Mouse (Mus musculus) lung, embryonic 15.5 days (tissue): Measurements from ENCODE around the gene Tbc1d24. TPM values are rescaled to one million over a fixed set of nuclear protein-coding genes. Genes with fewer than 3 reads are reported as not detected.
A peak's percentile ranks its signal among the peaks of the same experiment; 100 is the strongest.

Source experiments
- ATAC-seq: fragments of 200-750 bp; cut with Nextera tagmentation; 2 replicates; pipeline ENCODE4 v1.8.0; 2017; ENCODE audit warnings: moderate number of reproducible peaks, borderline replicate concordance; ENCODE audit not compliant: low FRiP score, low TSS enrichment; ENCODE audit errors: extremely low read depth
- H3K27ac ChIP-seq: fragments of 300-500 bp; sonication (generic); 2 replicates; pipeline ENCODE4 v1.5.1; 2015; ENCODE audit warnings: moderate library complexity, mild to moderate bottlenecking, inconsistent platforms
- H3K27me3 ChIP-seq: fragments of 300-500 bp; sonication (generic); 2 replicates; pipeline ENCODE4 v1.6.1; 2015; ENCODE audit warnings: inconsistent platforms
- H3K36me3 ChIP-seq: fragments of 300-500 bp; sonication (generic); 2 replicates; pipeline ENCODE4 v1.6.1; 2015; ENCODE audit warnings: inconsistent platforms
- H3K4me1 ChIP-seq: fragments of 300-500 bp; sonication (generic); 2 replicates; pipeline ENCODE4 v1.6.1; 2015; ENCODE audit warnings: inconsistent platforms
- H3K4me2 ChIP-seq: fragments of 300-500 bp; sonication (generic); 2 replicates; pipeline ENCODE4 v1.6.1; 2015; ENCODE audit warnings: inconsistent platforms, mild to moderate bottlenecking, moderate library complexity
- H3K4me3 ChIP-seq: fragments of 300-500 bp; sonication (generic); 2 replicates; pipeline ENCODE4 v1.5.1; 2015; ENCODE audit warnings: mild to moderate bottlenecking, inconsistent platforms
- H3K9ac ChIP-seq: fragments of 300-500 bp; sonication (generic); 2 replicates; pipeline ENCODE4 v1.6.1; 2015; ENCODE audit warnings: inconsistent platforms
- H3K9me3 ChIP-seq: fragments of 300-500 bp; sonication (generic); 2 replicates; pipeline ENCODE4 v1.6.1; 2016; ENCODE audit warnings: inconsistent platforms
- WGBS: fragments of 180-500 bp; shearing (Covaris S2); methylation state at CpG from one replicate; pipeline ENCODE4 v1.1.7; 2015; 5-methylcytosine and 5-hydroxymethylcytosine counted together
- polyA plus RNA-seq: library from polyadenylated mRNA; unstranded; fragments of >200 nt; fragmentation: Nextera tagmentation; extraction: Ambion mirVana; gene quantifications from 2 replicates; pipeline ENCODE4 v1.2.1, GENCODE M21; 2015

Tbc1d24 gene
- polyA plus RNA-seq, 1 experiment from 2014 or later: 4.7 TPM

DNA sequence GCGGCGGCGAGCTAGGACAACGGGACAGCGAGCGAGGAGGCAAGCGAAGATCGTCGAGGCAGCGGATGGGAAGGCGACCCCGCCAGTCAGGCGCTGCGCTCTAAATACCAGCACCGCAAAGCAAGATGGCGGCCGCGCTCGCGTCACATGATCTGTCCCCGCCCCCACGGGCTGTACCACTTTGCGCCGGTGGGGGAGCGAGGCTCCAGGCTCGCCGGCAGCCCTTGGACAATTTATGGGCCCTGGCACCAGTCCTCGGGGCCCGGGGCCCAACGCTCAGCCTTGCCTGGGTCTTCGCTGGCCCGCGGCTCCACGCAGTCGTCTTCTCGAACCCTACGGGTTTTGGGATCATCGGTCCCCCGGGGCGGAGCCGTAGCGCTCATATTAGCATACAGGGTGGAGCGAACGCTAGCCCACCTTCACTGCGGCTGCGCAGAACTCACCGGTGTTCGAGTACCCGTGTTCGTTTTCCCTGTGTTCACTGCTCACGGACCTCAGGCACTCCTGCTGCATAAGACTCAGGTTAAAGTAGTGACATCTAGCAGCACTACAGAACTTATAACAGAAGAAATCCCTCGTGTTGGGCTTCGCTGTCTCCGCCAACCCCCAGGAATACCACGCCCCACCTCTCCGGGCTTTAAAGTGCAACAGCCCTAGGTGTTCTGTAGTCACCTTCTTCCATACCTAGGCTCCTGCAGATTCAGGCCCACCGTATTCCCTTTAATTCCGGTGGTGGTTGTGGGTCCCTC lies 35.9 kb downstream of the Tbc1d24 start, which contains the start of gene Atp6v0c:
Gene Atp6v0c, minus strand, starts transcription at position 386 of the 749 bp plus-strand sequence.
- H3K4me1 ChIP-seq: peaks cover 27% of the 10 kb centered on the region
- H3K27me3 ChIP-seq: no peaks in the 10 kb centered on the region
- under 1% methylated on average over 58 of the region's 58 CpGs for WGBS
- H3K27ac ChIP-seq: peak within 1 kb of the TSS; percentile 97
- H3K36me3 ChIP-seq: peaks cover 20% of the 10 kb centered on the region
- peak within 1 kb of the TSS; percentile 92 for H3K4me3 ChIP-seq
- no peaks in the 10 kb centered on the region for H3K9me3 ChIP-seq
- H3K9ac ChIP-seq: peak within 1 kb of the TSS; percentile 82
- H3K4me2 ChIP-seq: peak within 1 kb of the TSS; percentile 85
- ATAC-seq: peak; percentile 93

DNA sequence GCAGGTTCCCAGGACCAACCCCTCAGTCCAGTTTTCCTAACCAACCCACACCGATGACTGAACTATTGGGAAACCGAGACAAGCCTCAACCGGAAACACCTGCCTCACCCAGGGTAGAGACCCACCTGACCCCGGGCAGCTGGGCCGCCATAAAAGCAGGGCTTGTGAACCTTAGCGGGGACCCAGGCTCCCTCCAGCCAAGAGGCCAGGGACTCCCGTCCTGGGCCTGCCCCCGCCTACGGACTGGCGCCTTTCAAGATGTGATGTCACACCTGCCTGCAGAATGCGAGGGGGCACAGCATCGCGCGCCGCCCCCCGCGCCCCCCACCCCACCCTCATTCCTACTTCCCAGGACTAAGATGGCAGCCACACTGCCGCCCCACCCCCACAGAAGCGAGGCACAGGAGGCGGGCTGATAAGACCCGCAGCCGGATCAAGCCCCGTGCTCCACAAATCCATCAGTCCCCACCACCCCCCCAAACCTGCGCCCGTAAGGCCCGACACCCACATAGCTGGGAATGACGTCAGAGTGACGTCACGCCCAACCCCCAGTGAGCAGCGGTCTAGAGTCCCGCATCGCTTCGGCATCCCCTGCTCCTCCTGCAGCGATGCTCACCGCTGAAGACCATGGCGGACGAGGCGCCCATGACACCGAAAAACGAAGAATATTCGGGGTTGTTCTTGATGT lies 36.6 kb downstream of the Tbc1d24 start:
- Histone ChIP-seq H3K4me1 (peaks cover 27% of the 10 kb centered on the region), H3K9me3 (no peaks in the 10 kb centered on the region), H3K4me3 (peak overlapping the region; percentile 92), H3K9ac (peak overlapping the region; percentile 82), H3K27me3 (no peaks in the 10 kb centered on the region), H3K4me2 (peak overlapping the region; percentile 85), H3K36me3 (peaks cover 20% of the 10 kb centered on the region), H3K27ac (peak overlapping the region; percentile 97)
- peak; percentile 60 for ATAC-seq
- under 1% methylated on average over 41 of the region's 41 CpGs for WGBS

DNA sequence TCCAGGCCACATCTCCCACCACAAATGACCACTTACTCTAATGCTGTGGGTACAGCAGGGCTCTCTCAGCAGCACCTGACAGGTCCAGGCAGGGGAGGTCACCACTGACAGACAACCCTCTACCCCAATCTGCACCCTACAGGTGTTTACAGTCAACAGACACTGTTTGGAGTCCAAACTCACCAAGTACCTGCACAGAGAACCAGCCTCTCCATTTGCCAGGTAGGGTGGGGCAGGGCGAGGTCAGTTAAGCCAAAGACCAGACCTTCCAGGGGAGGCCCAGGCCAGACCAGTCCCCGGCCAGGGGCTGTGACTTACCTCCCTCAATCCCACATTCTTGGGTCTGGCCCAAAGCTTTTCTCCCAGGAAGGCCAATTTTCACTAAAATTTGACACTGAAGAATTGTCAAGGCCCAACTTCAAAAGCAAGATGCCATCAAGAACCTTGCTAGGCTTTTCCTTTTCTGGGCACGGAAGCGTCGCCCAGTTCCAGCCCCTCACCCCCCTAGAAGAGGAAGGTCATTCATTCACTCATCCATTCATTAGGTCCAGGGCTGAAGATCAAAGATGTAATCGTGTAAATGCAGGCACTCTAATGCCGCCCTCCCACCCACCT lies 37.4 kb downstream of the Tbc1d24 start:
- Histone ChIP-seq H3K4me3 (peak overlapping the region; percentile 92), H3K4me1 (peaks cover 29% of the 10 kb centered on the region), H3K9me3 (no peaks in the 10 kb centered on the region), H3K27me3 (no peaks in the 10 kb centered on the region), H3K27ac (peak overlapping the region; percentile 97; the same call in 1 of the 2 replicates), H3K36me3 (peaks cover 20% of the 10 kb centered on the region), H3K9ac (peak overlapping the region; percentile 82), H3K4me2 (peak overlapping the region; percentile 85)
- no peak for ATAC-seq
- WGBS: 54% methylated on average over 7 of the region's 7 CpGs

DNA sequence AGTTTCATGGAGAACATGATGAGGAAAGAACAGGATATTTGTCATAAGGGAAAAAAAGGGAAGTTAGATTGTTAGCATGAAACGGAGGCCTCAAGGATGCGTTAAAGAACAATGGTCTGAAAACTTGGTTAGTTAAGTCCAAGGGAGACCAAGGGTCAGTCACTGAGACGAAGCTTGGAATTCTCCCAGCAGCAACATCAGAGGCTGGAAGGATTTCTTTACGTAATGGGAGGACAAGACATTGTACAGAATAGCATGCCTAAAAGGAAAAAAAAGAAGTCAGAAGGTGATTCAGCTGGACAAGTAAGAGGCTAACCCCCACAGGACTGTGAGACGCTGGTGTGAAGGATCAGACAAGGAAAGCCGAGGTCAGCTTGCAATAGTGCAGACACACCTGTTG lies 38.2 kb downstream of the Tbc1d24 start:
- Histone ChIP-seq H3K36me3 (peaks cover 20% of the 10 kb centered on the region), H3K27me3 (no peaks in the 10 kb centered on the region), H3K9ac (0 out of 2 replicates have a peak overlapping the region, but pooled peaks have one; percentile 10), H3K4me2 (peak overlapping the region; percentile 85; the same call in 1 of the 2 replicates), H3K27ac (no peak overlapping the region), H3K9me3 (no peaks in the 10 kb centered on the region), H3K4me1 (peaks cover 36% of the 10 kb centered on the region), H3K4me3 (0 out of 2 replicates have a peak overlapping the region, but pooled peaks have one; percentile 92)
- WGBS: 79% methylated on average over 6 of the region's 6 CpGs
- ATAC-seq: no peak

DNA sequence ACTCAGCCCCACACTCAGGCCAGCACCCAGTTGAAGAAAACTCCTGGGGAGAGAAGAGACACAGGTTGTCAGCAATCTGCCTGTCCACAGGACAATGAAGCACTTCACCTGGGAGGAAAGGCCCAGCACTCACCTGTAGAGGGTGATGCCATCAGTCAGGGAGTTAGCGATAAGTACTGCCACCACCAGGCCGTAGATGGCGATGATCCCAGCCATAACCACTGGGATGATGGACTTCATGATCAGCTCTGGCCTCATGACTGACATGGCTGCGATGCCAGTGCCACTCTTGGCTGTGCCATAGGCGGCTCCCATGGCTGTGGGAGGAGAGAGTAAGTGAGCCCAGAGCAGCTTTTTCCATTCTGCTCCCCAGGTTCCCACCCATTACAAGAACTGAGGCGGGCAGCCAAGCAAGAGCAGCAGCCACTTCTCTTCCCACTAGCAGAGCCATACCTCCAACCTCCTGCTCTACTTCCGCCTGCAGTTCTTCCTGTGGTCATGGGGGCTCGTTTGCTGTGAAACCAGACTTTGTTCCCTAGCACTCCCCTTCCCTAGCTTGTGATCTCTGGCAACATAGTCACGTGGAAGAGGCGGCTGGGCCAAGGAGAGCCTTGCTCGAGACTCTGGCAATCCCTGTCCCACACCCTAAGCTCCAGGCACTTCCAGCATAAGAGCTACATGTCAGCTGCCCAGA lies 40.6 kb downstream of the Tbc1d24 start:
- H3K9me3 ChIP-seq: no peaks in the 10 kb centered on the region
- H3K4me2 ChIP-seq: no peak overlapping the region
- H3K27me3 ChIP-seq: no peaks in the 10 kb centered on the region
- 79% methylated on average over 11 of the region's 11 CpGs for WGBS
- no peak overlapping the region for H3K27ac ChIP-seq
- peaks cover 29% of the 10 kb centered on the region for H3K4me1 ChIP-seq
- H3K9ac ChIP-seq: no peak overlapping the region
- ATAC-seq: no peak
- H3K36me3 ChIP-seq: peaks cover 20% of the 10 kb centered on the region
- no peak overlapping the region for H3K4me3 ChIP-seq

DNA sequence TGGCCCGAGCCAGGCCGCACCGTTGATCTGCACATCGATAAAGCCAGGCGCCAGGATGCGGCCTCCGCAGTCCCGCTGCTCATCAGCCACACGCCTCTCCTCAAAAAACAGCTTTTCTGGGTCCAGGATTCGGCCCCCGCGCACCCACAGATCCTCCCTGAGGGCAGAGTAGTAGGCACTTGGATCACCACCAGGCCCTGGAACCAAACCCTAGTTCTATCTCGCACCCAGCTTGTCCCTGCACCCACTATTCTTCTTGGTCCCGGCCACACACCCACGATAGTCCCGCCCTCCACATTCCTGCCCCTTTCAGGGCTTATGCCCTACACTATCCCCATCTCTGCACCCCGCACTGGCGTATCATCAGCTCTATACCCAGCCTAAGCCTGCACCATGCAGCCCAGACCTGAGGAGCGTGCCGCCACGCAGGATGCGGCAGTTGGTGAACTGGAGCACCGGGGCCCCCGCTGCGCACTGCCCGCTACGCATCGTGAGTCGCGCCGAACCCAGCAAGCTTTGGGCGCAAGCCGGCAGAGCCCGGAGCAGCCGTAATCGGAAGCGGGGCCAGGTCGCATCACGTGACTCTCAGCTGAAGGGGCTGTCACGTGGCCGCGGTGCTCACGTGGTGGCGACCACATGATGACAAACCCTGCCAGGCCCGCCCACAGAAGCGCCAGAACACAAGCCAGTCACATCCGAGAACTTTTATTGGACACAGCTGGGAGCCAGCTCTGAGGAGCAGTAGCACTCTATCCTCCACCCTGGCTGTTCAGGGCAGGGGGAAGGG lies 42.0 kb downstream of the Tbc1d24 start, which contains the start of gene Amdhd2:
Gene Amdhd2, minus strand, starts transcription at position 591 of the 787 bp plus-strand sequence.
- peak; percentile 89 for ATAC-seq
- Histone ChIP-seq H3K9ac (peak within 1 kb of the TSS; percentile 77), H3K9me3 (no peaks in the 10 kb centered on the region), H3K4me1 (peaks cover 28% of the 10 kb centered on the region), H3K36me3 (peaks cover 20% of the 10 kb centered on the region), H3K27me3 (no peaks in the 10 kb centered on the region), H3K4me3 (peak within 1 kb of the TSS; percentile 65), H3K27ac (peak within 1 kb of the TSS; percentile 70), H3K4me2 (peak within 1 kb of the TSS; percentile 95)
- under 1% methylated on average over 47 of the region's 47 CpGs for WGBS

DNA sequence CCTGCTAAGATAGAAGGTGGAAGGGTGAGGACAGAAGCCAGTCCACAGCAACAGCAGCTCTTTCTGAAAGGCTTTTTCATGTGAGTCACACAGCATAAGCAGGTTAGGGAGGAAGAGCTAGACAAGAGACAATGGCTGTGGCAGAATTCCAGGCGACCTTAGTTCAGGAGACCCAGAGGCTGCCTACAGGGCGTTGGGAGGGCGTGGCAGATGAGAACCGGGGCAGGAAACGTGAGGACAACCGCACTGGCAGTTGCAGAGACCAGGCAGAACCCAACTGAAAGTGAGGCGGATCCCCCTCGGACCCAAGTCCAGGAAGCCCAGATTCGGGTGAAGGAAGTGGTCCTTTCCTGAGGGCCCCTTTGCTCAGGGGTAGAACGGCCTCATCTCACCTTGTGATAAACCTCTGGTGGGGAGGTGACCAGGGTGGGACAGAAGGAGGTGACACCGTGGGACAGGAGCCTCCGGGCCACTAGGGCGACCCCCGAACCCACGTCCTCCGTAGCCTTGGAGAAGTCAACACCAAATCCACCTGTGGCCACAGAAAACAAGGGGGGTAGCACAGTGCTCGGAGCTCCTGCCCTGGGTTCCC lies 42.7 kb downstream of the Tbc1d24 start:
- Histone ChIP-seq H3K27me3 (no peaks in the 10 kb centered on the region), H3K36me3 (peaks cover 20% of the 10 kb centered on the region), H3K9ac (peak overlapping the region; percentile 77), H3K4me1 (peaks cover 21% of the 10 kb centered on the region), H3K4me3 (peak overlapping the region; percentile 65), H3K9me3 (no peaks in the 10 kb centered on the region), H3K27ac (peak overlapping the region; percentile 70), H3K4me2 (peak overlapping the region; percentile 95)
- ATAC-seq: no peak
- 17% methylated on average over 17 of the region's 17 CpGs for WGBS

DNA sequence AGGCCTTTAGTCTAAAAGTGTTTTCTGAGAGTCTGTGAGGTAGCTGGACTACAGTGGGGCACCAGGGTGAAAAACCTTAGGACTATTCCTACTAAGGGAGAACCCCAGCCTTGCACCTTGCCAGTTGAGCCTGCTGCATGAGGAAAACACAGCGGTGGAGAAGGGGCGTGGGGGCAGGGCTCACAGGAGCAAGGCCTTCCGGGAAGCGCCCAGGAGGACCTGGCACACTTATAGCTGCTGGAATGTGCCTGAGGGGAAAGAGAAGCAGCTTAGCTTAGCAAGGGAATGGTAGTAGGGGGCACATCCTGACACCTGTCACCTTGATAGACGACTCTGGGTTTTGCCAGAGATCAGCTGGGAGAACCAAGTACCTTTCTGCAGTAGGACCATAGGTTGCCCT lies 43.9 kb downstream of the Tbc1d24 start:
- WGBS: 81% methylated on average over 5 of the region's 5 CpGs
- H3K4me2 ChIP-seq: no peak overlapping the region
- no peak overlapping the region for H3K27ac ChIP-seq
- no peak overlapping the region for H3K9ac ChIP-seq
- ATAC-seq: no peak
- H3K27me3 ChIP-seq: no peaks in the 10 kb centered on the region
- H3K4me3 ChIP-seq: no peak overlapping the region
- H3K9me3 ChIP-seq: no peaks in the 10 kb centered on the region
- peaks cover 9% of the 10 kb centered on the region for H3K4me1 ChIP-seq
- peaks cover 8% of the 10 kb centered on the region for H3K36me3 ChIP-seq

DNA sequence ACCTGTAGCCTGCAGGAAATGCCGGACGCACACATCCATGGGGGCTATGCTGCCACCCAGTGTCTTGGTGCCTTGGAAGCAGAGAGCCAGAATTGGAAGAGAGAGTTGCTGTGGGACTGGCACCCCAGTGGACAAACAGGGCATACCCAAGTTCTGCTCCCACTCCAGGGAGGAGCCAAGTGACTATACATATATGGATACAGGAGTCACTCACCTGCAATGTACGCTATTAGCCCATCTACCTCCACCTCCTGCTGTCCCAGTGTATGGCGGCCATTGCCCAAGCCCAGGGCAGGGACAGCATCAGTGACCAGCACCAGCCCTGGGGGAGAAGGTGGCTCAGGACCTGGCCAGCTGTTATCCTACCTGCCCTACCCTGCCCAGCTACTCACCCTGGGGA lies 47.8 kb downstream of the Tbc1d24 start:
- Histone ChIP-seq H3K36me3 (no peaks in the 10 kb centered on the region), H3K27ac (no peak overlapping the region), H3K4me2 (no peak overlapping the region), H3K4me3 (no peak overlapping the region), H3K4me1 (peaks cover 2% of the 10 kb centered on the region), H3K27me3 (no peaks in the 10 kb centered on the region), H3K9ac (no peak overlapping the region), H3K9me3 (no peaks in the 10 kb centered on the region)
- 0 out of 2 replicates have a peak, but pooled peaks have one; percentile 4 for ATAC-seq
- WGBS: 91% methylated on average over 4 of the region's 4 CpGs

DNA sequence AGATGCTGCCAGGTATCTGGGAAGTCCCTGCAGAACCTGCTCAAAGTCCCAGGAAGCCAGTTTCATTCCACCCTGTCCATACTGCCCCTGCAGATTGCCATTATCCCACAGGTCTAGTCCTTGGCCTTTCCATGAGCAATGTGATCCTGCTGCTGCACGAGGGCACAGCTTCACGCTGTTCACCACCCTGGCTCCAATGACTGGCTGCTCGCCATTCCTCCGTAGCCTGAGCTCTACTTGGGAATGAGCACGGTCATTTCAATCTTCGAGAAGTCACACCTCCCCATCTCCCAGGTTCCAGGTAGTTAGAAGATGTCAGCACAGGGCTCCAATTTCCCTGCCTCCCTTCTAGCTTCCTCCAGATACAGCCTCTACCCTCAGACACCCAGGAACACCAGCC lies 48.2 kb downstream of the Tbc1d24 start:
- Histone ChIP-seq H3K9me3 (no peaks in the 10 kb centered on the region), H3K4me2 (no peak overlapping the region), H3K27me3 (no peaks in the 10 kb centered on the region), H3K36me3 (no peaks in the 10 kb centered on the region), H3K4me3 (no peak overlapping the region), H3K27ac (no peak overlapping the region), H3K9ac (no peak overlapping the region), H3K4me1 (peaks cover 4% of the 10 kb centered on the region)
- WGBS: 91% methylated on average over 6 of the region's 6 CpGs
- no peak for ATAC-seq
